Mouse (Mus musculus): ENCODE results near the gene Spata9. TPM values are rescaled to one million over a fixed set of nuclear protein-coding genes. Genes with fewer than 3 reads are reported as not detected.
A peak's percentile ranks its signal among the peaks of the same experiment; 100 is the strongest.

The Spata9 gene
- polyA plus RNA-seq, 1 experiment from 2014 or later = 0.43 TPM

GRCm38 (mm10) chr13:75940791-75941517 lies 26.0 kb upstream of the Spata9 start:
- Histone ChIP-seq H3K36me3 (ENCODE audit: control insufficient read depth, insufficient read depth, low read length) (peaks cover 5% of the 10 kb centered on the region), H3K27me3 (ENCODE audit: control insufficient read depth, insufficient read depth, low read length) (no peaks in the 10 kb centered on the region), H3K27ac (replicated peaks; ENCODE audit: low read depth, low read length) (no peak overlapping the region), H3K4me3 (ENCODE audit: low read depth, low read length) (no peak overlapping the region), H3K9me3 (ENCODE audit: control insufficient read depth, low read length) (no peaks in the 10 kb centered on the region), H3K4me2 (ENCODE audit: low read depth, severe bottlenecking) (peak overlapping the region; percentile 32; the same call in 1 of the 2 replicates), H3K9ac (ENCODE audit: low read length) (no peak overlapping the region), H3K4me1 (ENCODE audit: control insufficient read depth, insufficient read depth, low read length) (peaks cover 6% of the 10 kb centered on the region)
- ATAC-seq (ENCODE audit: insufficient number of reproducible peaks, low FRiP score, low TSS enrichment, low read depth) (no peak), DNase-seq (ENCODE audit: low spot score) (peak; percentile 18)
- 86% methylated on average over 2 of the region's 2 CpGs for WGBS

- Histone ChIP-seq H3K27ac (replicated peaks; ENCODE audit: low read depth, low read length) (no peak overlapping the region), H3K4me1 (ENCODE audit: control insufficient read depth, insufficient read depth, low read length) (peaks cover 6% of the 10 kb centered on the region), H3K36me3 (ENCODE audit: control insufficient read depth, insufficient read depth, low read length) (peaks cover 5% of the 10 kb centered on the region), H3K9me3 (ENCODE audit: control insufficient read depth, low read length) (no peaks in the 10 kb centered on the region), H3K27me3 (ENCODE audit: control insufficient read depth, insufficient read depth, low read length) (no peaks in the 10 kb centered on the region), H3K9ac (ENCODE audit: low read length) (no peak overlapping the region), H3K4me3 (ENCODE audit: low read depth, low read length) (no peak overlapping the region), H3K4me2 (ENCODE audit: low read depth, severe bottlenecking) (peak overlapping the region; percentile 32; the same call in 1 of the 2 replicates)
- 92% methylated on average over 5 of the region's 5 CpGs for WGBS
- DNase-seq (ENCODE audit: low spot score) (no peak), ATAC-seq (ENCODE audit: insufficient number of reproducible peaks, low FRiP score, low TSS enrichment, low read depth) (no peak)
Measured at GRCm38 (mm10) chr13:75941518-75942295, 25.2 kb upstream of the Spata9 start.

- Histone ChIP-seq H3K4me2 (ENCODE audit: low read depth, severe bottlenecking) (peak overlapping the region; percentile 62), H3K27me3 (ENCODE audit: control insufficient read depth, insufficient read depth, low read length) (no peaks in the 10 kb centered on the region), H3K36me3 (ENCODE audit: control insufficient read depth, insufficient read depth, low read length) (peaks cover 4% of the 10 kb centered on the region), H3K9me3 (ENCODE audit: control insufficient read depth, low read length) (no peaks in the 10 kb centered on the region), H3K4me1 (ENCODE audit: control insufficient read depth, insufficient read depth, low read length) (peaks cover 6% of the 10 kb centered on the region), H3K4me3 (ENCODE audit: low read depth, low read length) (peak overlapping the region; percentile 92), H3K9ac (ENCODE audit: low read length) (peak overlapping the region; percentile 99), H3K27ac (replicated peaks; ENCODE audit: low read depth, low read length) (peak overlapping the region; percentile 99)
- WGBS = under 1% methylated on average over 6 of the region's 6 CpGs
- DNase-seq (ENCODE audit: low spot score) (peak; percentile 64), ATAC-seq (ENCODE audit: insufficient number of reproducible peaks, low FRiP score, low TSS enrichment, low read depth) (0 out of 2 replicates have a peak, but pooled peaks have one; percentile 20)
Measured at GRCm38 (mm10) chr13:75942731-75943130, 24.2 kb upstream of the Spata9 start.

GRCm38 (mm10) chr13:75943189-75944043 lies 23.5 kb upstream of the Spata9 start, which contains the start of gene Rhobtb3:
Gene Rhobtb3 (minus strand): TSS chr13:75943925.
- Histone ChIP-seq H3K9ac (ENCODE audit: low read length) (peak within 1 kb of the TSS; percentile 99), H3K9me3 (ENCODE audit: control insufficient read depth, low read length) (no peaks in the 10 kb centered on the region), H3K36me3 (ENCODE audit: control insufficient read depth, insufficient read depth, low read length) (peaks cover under 1% of the 10 kb centered on the region; the same call in 1 of the 2 replicates), H3K4me2 (ENCODE audit: low read depth, severe bottlenecking) (peak within 1 kb of the TSS; percentile 62), H3K27me3 (ENCODE audit: control insufficient read depth, insufficient read depth, low read length) (no peaks in the 10 kb centered on the region), H3K4me1 (ENCODE audit: control insufficient read depth, insufficient read depth, low read length) (peaks cover 6% of the 10 kb centered on the region), H3K27ac (replicated peaks; ENCODE audit: low read depth, low read length) (peak within 1 kb of the TSS; percentile 99), H3K4me3 (ENCODE audit: low read depth, low read length) (peak within 1 kb of the TSS; percentile 92)
- ATAC-seq (ENCODE audit: insufficient number of reproducible peaks, low FRiP score, low TSS enrichment, low read depth) (peak; percentile 92), DNase-seq (ENCODE audit: low spot score) (peak; percentile 98)
- WGBS = under 1% methylated on average over 74 of the region's 110 CpGs

GRCm38 (mm10) chr13:75944044-75944820 lies 22.7 kb upstream of the Spata9 start:
- WGBS = 5% methylated on average over 7 of the region's 7 CpGs
- no peaks in the 10 kb centered on the region for H3K9me3 ChIP-seq (ENCODE audit: control insufficient read depth, low read length)
- H3K36me3 ChIP-seq (ENCODE audit: control insufficient read depth, insufficient read depth, low read length) = no peaks in the 10 kb centered on the region
- peak overlapping the region; percentile 92 for H3K4me3 ChIP-seq (ENCODE audit: low read depth, low read length)
- H3K9ac ChIP-seq (ENCODE audit: low read length) = peak overlapping the region; percentile 99
- H3K4me2 ChIP-seq (ENCODE audit: low read depth, severe bottlenecking) = peak overlapping the region; percentile 62
- H3K27ac ChIP-seq (replicated peaks; ENCODE audit: low read depth, low read length) = peak overlapping the region; percentile 99
- H3K4me1 ChIP-seq (ENCODE audit: control insufficient read depth, insufficient read depth, low read length) = peaks cover 6% of the 10 kb centered on the region
- peak; percentile 1; the same call in 1 of the 2 replicates for ATAC-seq (ENCODE audit: insufficient number of reproducible peaks, low FRiP score, low TSS enrichment, low read depth)
- H3K27me3 ChIP-seq (ENCODE audit: control insufficient read depth, insufficient read depth, low read length) = no peaks in the 10 kb centered on the region
- no peak for DNase-seq (ENCODE audit: low spot score)

- no peak overlapping the region for H3K9ac ChIP-seq (ENCODE audit: low read length)
- H3K4me1 ChIP-seq (ENCODE audit: control insufficient read depth, insufficient read depth, low read length) = no peaks in the 10 kb centered on the region
- DNase-seq (ENCODE audit: low spot score) = no peak
- H3K27ac ChIP-seq (replicated peaks; ENCODE audit: low read depth, low read length) = no peak overlapping the region
- no peaks in the 10 kb centered on the region for H3K9me3 ChIP-seq (ENCODE audit: control insufficient read depth, low read length)
- ATAC-seq (ENCODE audit: insufficient number of reproducible peaks, low FRiP score, low TSS enrichment, low read depth) = peak; percentile 57; the same call in 1 of the 2 replicates
- WGBS = 42% methylated on average over 1 of the region's 1 CpGs
- no peaks in the 10 kb centered on the region for H3K27me3 ChIP-seq (ENCODE audit: control insufficient read depth, insufficient read depth, low read length)
- no peak overlapping the region for H3K4me3 ChIP-seq (ENCODE audit: low read depth, low read length)
- H3K36me3 ChIP-seq (ENCODE audit: control insufficient read depth, insufficient read depth, low read length) = no peaks in the 10 kb centered on the region
- no peak overlapping the region for H3K4me2 ChIP-seq (ENCODE audit: low read depth, severe bottlenecking)
Measured at GRCm38 (mm10) chr13:75950295-75950694, 16.7 kb upstream of the Spata9 start.

- Histone ChIP-seq H3K4me3 (ENCODE audit: low read depth, low read length) (no peak overlapping the region), H3K27me3 (ENCODE audit: control insufficient read depth, insufficient read depth, low read length) (no peaks in the 10 kb centered on the region), H3K27ac (replicated peaks; ENCODE audit: low read depth, low read length) (no peak overlapping the region), H3K4me2 (ENCODE audit: low read depth, severe bottlenecking) (no peak overlapping the region), H3K9ac (ENCODE audit: low read length) (no peak overlapping the region), H3K9me3 (ENCODE audit: control insufficient read depth, low read length) (no peaks in the 10 kb centered on the region), H3K36me3 (ENCODE audit: control insufficient read depth, insufficient read depth, low read length) (no peaks in the 10 kb centered on the region), H3K4me1 (ENCODE audit: control insufficient read depth, insufficient read depth, low read length) (no peaks in the 10 kb centered on the region)
- ATAC-seq (ENCODE audit: insufficient number of reproducible peaks, low FRiP score, low TSS enrichment, low read depth) (no peak), DNase-seq (ENCODE audit: low spot score) (no peak)
Measured at GRCm38 (mm10) chr13:75955357-75955992, 11.5 kb upstream of the Spata9 start.
